Mouse (Mus musculus): ENCODE results near the gene Ube2l3. TPM values are rescaled to one million over a fixed set of nuclear protein-coding genes. Genes with fewer than 3 reads are reported as not detected.
A peak's percentile ranks its signal among the peaks of the same experiment; 100 is the strongest.
"Not testable (repeated sequence)": the region's sequence is repeated elsewhere in the genome, so short reads cannot be mapped to it uniquely, and the experiment has no call there.

The Ube2l3 gene
- total RNA-seq, 1 experiment from 2014 or later: 45.5 TPM

DNA sequence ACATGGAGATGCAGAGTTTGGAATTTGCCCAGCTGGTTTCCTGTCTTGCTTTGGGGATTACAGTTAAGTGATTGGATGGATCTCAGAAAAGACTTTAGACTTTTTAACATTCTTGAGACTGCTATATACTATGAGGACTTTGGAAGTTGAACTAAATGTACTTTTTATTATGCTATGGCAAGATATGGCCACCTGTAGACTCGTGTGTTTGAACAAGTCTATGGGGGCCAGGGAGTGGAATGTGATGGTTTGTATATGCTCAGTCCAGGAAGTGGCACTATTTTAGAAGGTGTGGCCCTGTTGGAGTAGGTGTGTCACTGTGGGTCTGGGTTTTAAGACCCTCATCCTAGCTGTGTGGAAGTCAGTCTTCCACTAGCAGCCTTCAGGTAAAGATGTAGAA lies 37.0 kb downstream of the Ube2l3 start:
- not testable (repeated sequence) for ATAC-seq (ENCODE audit: extremely low read depth, insufficient number of reproducible peaks, low FRiP score, poor library complexity, severe bottlenecking)

GRCm38 (mm10) chr16:17154346-17154745 lies 48.1 kb downstream of the Ube2l3 start:
- ATAC-seq (ENCODE audit: extremely low read depth, insufficient number of reproducible peaks, low FRiP score, poor library complexity, severe bottlenecking): no peak

GRCm38 (mm10) chr16:17151874-17152273 lies 50.6 kb downstream of the Ube2l3 start:
- ATAC-seq (ENCODE audit: extremely low read depth, insufficient number of reproducible peaks, low FRiP score, poor library complexity, severe bottlenecking): no peak

DNA sequence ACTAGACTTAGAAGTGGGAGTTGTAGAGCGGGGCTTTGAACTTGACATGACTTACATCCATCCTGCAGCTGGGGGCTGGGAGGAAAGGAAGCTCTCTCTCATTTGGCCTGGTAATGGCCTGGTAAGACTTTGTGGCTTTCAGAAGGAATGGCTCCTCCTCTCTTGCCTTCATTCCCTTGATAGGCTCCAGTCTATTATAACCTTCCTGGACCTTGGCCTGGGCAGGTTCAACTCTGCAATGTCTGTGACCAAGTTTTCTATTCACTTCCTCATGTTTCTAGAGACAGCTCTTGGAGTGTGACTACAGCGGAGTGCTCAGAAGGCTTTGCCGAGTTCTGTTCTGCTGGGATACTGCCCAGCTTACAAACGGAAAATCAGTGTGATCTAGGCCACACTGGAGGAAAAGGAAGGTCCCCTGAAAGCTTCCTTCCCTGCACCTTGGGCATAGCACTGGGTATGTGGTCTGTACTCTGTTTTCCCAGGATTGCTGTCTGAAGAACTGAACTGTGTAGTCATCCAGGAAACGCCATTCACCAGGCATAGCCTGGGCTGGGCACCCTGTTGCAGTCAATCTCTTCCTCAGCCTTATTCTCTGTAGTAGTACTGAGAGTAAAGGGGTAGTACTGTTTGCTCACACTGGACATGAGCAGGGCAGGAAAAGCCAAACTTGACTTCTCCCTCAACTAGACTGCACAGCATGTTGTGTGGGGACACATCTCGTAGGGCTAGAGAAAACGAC lies 51.8 kb downstream of the Ube2l3 start:
- no peak for ATAC-seq (ENCODE audit: extremely low read depth, insufficient number of reproducible peaks, low FRiP score, poor library complexity, severe bottlenecking)

GRCm38 (mm10) chr16:17148084-17148483 lies 54.4 kb downstream of the Ube2l3 start:
- no peak for ATAC-seq (ENCODE audit: extremely low read depth, insufficient number of reproducible peaks, low FRiP score, poor library complexity, severe bottlenecking)

DNA sequence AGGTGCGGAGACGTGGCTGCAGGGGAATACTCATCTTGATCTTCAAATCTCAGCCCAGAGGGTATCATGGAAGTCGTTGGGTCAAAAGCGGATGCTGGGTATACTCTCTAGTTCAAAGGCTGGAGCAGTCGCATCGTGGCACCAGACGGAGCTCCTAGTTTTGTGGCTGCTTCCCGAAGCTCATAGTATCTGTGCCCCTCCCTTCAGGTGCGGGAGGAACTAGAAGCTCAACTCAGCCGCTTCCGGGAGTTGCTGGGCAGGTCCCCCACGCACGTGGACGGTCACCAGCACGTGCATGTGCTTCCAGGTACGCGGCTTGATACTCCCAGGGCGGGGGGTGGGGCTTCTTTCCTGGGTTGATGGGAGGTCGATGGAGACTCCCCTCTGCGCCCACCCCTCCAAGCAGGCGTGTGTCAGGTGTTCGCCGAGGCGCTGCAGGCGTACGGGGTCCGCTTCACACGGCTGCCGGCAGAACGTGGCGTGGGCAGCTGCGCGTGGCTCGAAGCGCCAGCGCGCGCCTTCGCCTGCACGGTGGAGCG lies 55.0 kb downstream of the Ube2l3 start:
- no peak for ATAC-seq (ENCODE audit: extremely low read depth, insufficient number of reproducible peaks, low FRiP score, poor library complexity, severe bottlenecking)

DNA sequence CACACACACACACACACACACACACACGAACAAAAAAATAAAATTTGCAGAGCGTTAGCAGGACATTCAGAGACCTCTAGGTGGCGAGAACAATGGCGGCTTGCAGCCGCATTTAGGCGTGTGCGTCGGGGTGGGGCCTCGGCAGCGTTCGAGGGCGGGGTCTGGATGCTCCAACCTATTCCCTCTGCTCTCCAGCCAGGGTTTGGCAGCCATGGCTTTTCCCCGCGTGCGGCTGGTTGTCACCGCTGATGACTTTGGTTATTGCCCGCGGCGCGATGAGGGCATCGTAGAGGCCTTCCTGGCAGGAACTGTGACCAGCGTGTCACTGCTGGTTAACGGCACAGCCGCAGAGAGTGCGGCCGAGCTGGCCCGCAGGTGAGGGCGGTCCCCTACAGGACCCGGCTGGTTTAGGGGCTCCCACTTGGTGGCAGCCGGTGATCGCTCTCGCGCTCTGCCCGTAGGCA lies 55.6 kb downstream of the Ube2l3 start, which contains the start of gene Ccdc116:
Ccdc116 (minus strand) TSS at position 458 of the 464 bp plus-strand sequence.
- ATAC-seq (ENCODE audit: extremely low read depth, insufficient number of reproducible peaks, low FRiP score, poor library complexity, severe bottlenecking): peak; percentile 79

DNA sequence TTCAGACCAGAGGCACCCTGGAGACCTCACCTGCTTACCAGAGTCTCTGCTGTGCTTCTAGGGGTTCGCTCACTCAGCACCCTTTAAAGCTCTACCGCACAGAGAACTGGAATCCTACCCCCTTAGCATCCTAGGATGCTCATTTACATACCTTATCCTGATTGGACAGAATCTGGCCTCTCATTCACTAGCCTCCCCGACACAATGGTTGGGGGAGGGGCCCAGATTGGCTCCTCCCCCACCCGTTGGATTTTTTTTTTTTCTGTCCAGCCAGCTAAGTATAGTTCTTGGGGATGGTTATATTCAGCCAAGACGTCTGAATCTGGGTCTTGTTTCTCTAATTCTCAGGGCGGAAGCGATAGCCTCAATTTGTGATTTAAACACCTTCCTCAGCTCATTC lies 58.1 kb downstream of the Ube2l3 start, which contains the start of gene Ydjc:
Ydjc (plus strand) TSS at position 283 of the 400 bp plus-strand sequence.
- ATAC-seq (ENCODE audit: extremely low read depth, insufficient number of reproducible peaks, low FRiP score, poor library complexity, severe bottlenecking): no peak

GRCm38 (mm10) chr16:17137355-17137754 lies 65.1 kb downstream of the Ube2l3 start:
- no peak for ATAC-seq (ENCODE audit: extremely low read depth, insufficient number of reproducible peaks, low FRiP score, poor library complexity, severe bottlenecking)

GRCm38 (mm10) chr16:17132906-17133200 lies 69.6 kb downstream of the Ube2l3 start:
- no peak for ATAC-seq (ENCODE audit: extremely low read depth, insufficient number of reproducible peaks, low FRiP score, poor library complexity, severe bottlenecking)

GRCm38 (mm10) chr16:17132089-17132905 lies 70.2 kb downstream of the Ube2l3 start, which contains the start of gene Sdf2l1:
Sdf2l1 (minus strand) TSS chr16:17132383.
- peak; percentile 93 for ATAC-seq (ENCODE audit: extremely low read depth, insufficient number of reproducible peaks, low FRiP score, poor library complexity, severe bottlenecking)

DNA sequence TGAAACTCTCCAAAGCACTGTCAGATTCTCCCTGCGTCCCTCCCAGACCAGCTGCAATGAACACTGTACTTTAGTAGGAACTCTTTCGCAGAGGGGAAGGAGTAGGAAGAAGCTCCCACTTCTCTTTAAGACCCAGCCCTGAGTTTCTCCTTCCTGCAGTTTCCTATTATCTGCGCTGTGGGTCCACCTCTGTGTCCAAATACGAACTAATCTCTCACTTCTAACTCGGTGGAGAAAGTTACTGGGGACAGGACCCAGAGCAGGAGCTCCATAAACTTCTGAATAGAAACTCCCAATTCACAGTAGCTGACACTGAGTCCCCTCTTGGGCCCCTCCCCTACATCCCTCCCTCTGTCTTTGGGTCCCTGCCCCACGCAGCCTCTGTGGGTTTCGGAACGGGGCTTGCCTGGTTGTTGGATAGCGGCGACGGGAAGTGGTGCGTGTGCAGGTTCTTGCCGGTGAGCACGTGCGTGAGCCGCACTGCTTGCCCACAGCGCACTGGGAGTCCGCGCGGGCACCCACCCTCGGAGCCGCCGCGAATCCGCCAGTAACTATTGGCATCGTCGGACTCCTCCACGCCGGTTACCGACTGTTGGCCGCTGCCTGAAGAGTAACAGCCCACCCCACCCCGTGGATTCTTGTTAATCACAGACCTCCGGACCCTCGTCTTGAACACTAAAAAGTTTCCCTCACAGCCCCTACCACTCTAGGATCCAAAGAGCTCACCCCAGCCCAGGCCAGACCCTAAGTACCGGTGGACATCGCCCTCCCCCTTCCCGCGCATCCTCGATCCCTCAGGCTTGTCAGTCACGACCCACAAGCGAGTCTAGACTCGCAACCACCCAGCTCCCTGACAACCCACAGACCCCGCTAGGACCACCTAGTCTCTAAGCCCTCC lies 71.0 kb downstream of the Ube2l3 start:
- ATAC-seq (ENCODE audit: extremely low read depth, insufficient number of reproducible peaks, low FRiP score, poor library complexity, severe bottlenecking): no peak

GRCm38 (mm10) chr16:17127292-17127691 lies 75.2 kb downstream of the Ube2l3 start:
- ATAC-seq (ENCODE audit: extremely low read depth, insufficient number of reproducible peaks, low FRiP score, poor library complexity, severe bottlenecking): peak; percentile 27; the same call in 1 of the 2 replicates

- ATAC-seq (ENCODE audit: extremely low read depth, insufficient number of reproducible peaks, low FRiP score, poor library complexity, severe bottlenecking): peak; percentile 76
Observed at GRCm38 (mm10) chr16:17124871-17125520, 77.5 kb downstream of the Ube2l3 start, which contains the start of gene 2610318N02Rik. 2610318N02Rik (minus strand) TSS chr16:17125167.

GRCm38 (mm10) chr16:17124119-17124870 lies 78.2 kb downstream of the Ube2l3 start:
- no peak for ATAC-seq (ENCODE audit: extremely low read depth, insufficient number of reproducible peaks, low FRiP score, poor library complexity, severe bottlenecking)

GRCm38 (mm10) chr16:17121569-17121968 lies 80.9 kb downstream of the Ube2l3 start:
- ATAC-seq (ENCODE audit: extremely low read depth, insufficient number of reproducible peaks, low FRiP score, poor library complexity, severe bottlenecking): no peak

DNA sequence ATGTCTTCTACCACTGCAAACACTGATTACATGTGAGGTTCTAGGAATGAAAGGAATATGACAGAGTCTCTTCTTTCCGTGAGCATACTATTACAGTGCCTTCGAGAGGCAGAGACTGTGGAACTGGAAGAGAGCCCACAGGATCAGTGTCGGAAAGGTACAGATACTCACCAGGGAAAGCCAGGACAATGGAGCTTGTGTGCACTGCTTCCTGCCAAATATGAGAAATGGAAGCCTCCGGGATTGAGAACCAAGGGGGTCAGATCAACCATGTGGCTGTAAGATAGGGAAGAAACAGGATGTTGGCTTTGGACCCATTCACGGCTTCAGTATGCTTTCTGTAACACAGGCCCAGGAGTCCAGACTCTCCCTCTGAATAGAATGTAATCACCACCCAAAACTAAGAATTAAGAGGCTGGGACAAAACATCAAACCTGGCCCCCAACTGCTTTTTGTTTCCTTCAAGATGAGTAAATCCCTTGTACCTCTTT lies 85.1 kb downstream of the Ube2l3 start:
- no peak for ATAC-seq (ENCODE audit: extremely low read depth, insufficient number of reproducible peaks, low FRiP score, poor library complexity, severe bottlenecking)

Data from neutrophil, adult 5-6 weeks (primary cell).